Mouse (Mus musculus) central nervous system, embryonic 14 days (tissue): ENCODE measurements around the gene Hjurp. TPM values are rescaled to one million over a fixed set of nuclear protein-coding genes. Genes with fewer than 3 reads are reported as not detected.

Source experiments
- polyA plus RNA-seq: library from polyadenylated mRNA; depleted of rRNA; stranded (reverse); fragments of >200 nt; gene quantifications from 2 replicates; pipeline ENCODE4 v1.2.3, GENCODE M21; 2012; rRNA removed

The Hjurp gene
- polyA plus RNA-seq: 171 and 178 TPM in 2 replicates

GRCm38 (mm10) chr1:88277098-88277817 lies at the start of gene Hjurp, which contains the start of gene Trpm8:
Hjurp (minus strand) TSS chr1:88277633.
Trpm8 (plus strand) TSS chr1:88277661.

GRCm38 (mm10) chr1:88226670-88227379 lies 50.6 kb downstream of the Hjurp start, which contains the start of gene Mroh2a:
Mroh2a (plus strand) TSS chr1:88226986.

Other genes with a start within 250 kb of the Hjurp start
- gene Ugt1a10, start 222.2 kb downstream of the Hjurp start, polyA plus RNA-seq: not detected in 2 replicates
- gene Ugt1a9, start 206.8 kb downstream of the Hjurp start, polyA plus RNA-seq: not detected in 2 replicates
- not detected in 2 replicates for gene Ugt1a8, start 189.8 kb downstream of the Hjurp start, polyA plus RNA-seq
- 0.80 and 0.91 TPM in 2 replicates for gene Ugt1a7c, start 182.6 kb downstream of the Hjurp start, polyA plus RNA-seq
- gene Ugt1a6b, start 174.4 kb downstream of the Hjurp start, polyA plus RNA-seq: 1.1 TPM in 2 replicates
- gene Ugt1a6a, start 142.8 kb downstream of the Hjurp start, polyA plus RNA-seq: 1.4 and 1.6 TPM in 2 replicates
- 0.06 and 0.14 TPM in 2 replicates for gene Ugt1a5, start 111.6 kb downstream of the Hjurp start, polyA plus RNA-seq
- gene Ugt1a2, start 77.0 kb downstream of the Hjurp start, polyA plus RNA-seq: 0.05 TPM in 1 of 2 replicates, not detected in the other
- 9.8 TPM in 2 replicates for gene Dnajb3, start 71.9 kb downstream of the Hjurp start, polyA plus RNA-seq
- 0.09 TPM in 1 of 2 replicates, not detected in the other for gene Ugt1a1, start 65.7 kb downstream of the Hjurp start, polyA plus RNA-seq
- gene Mroh2a, start 50.6 kb downstream of the Hjurp start, polyA plus RNA-seq: 0.15 and 0.18 TPM in 2 replicates
- gene Trpm8, start within 50 bp of the Hjurp start, polyA plus RNA-seq: 0.06 TPM in 2 replicates
- 0.18 TPM in 2 replicates for gene Spp2, start 129.3 kb upstream of the Hjurp start, polyA plus RNA-seq
- 0.04 TPM in 1 of 2 replicates, not detected in the other for gene Glrp1, start 232.4 kb upstream of the Hjurp start, polyA plus RNA-seq